Mouse (Mus musculus): ENCODE results near the gene Sim2.
A peak's percentile ranks its signal among the peaks of the same experiment; 100 is the strongest.

Gene Sim2

DNA sequence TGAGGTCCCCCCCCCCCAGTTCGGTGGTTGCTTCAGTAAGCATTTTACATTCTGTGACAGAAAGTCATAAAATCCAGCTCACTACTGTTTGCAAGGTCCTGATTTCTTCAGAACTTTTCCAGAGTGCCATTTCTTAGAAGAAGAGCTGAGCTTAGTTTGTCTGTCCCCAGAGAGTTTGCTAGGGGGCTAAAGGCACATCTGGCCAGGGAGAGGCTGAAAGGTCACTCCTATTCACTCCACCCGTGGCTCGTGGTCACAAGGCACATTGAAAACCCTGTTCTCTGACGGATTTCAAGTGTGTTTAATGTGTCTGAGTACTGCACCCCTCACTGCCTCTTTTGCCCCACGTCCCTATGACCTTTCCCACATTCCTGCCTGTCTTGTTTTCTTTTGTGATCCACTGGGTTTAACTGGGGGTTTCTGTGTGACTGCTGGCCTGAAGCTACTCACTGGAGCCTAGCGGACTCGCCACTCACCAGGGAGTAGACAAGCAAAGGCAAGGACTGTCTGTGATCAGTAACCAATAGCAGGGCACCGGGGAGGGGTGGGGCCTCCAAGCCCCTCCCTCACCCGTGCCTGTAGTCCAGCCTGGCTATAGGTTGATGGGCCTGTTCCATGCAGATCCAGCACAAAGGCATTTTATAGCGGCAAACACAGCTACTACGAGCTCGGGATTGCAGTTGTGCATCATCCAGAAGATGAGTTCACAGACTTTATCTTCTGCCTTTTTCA lies 13.2 kb downstream of the Sim2 start:
- DNase-seq, result peak; percentile 31 to 47

DNA sequence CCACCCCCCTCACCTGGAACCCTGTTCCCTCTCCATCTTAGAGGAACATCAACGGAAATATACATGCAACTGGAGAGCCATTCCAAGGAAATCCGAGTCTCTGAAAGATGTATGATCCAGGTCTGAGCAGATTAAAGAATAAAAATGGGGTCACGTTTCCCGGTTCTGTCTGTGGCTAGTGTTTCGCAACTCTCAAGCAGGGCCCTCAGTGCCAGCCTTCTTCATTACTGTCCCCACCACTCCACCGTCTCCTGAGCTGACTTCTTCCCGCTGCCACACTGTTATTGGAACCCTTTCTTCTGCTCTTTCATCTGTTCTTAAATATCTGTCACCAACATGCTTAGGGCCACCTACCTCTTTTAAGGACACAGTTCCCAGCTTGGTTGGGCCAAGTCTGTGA lies 28.4 kb downstream of the Sim2 start:
- no peak for DNase-seq

GRCm38 (mm10) chr16:94114693-94115092 lies 30.0 kb downstream of the Sim2 start:
- no peak for DNase-seq

DNA sequence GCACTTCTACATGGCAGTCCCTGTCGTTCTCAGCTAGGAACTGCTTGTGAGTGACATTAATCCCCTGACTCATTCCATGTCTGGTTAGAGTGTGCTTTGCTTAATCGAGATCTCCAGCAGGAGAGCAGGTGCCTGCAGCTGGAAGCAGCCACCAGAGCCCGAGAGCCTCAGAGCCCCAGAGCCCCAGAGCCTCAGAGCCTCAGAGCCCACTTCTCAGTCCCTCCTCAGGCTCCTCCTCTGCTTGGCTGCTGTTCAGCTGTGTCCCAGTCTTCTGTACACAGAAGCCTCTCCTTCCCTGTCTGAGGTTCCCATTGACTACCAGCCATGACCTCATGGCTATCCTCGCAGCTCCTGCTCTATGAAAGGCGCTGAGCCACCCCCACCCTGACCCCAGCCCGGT lies 32.6 kb downstream of the Sim2 start:
- DNase-seq, result no peak

- DNase-seq, result no peak
Observed at GRCm38 (mm10) chr16:94118394-94118793, 33.7 kb downstream of the Sim2 start.

- DNase-seq, result no peak
Observed at GRCm38 (mm10) chr16:94122347-94122746, 37.6 kb downstream of the Sim2 start.

GRCm38 (mm10) chr16:94123247-94123646 lies 38.5 kb downstream of the Sim2 start:
- DNase-seq, result peak; percentile 42 to 71

- no peak for DNase-seq
Observed at GRCm38 (mm10) chr16:94125172-94125981, 40.6 kb downstream of the Sim2 start.

GRCm38 (mm10) chr16:94126200-94126599 lies 41.5 kb downstream of the Sim2 start:
- DNase-seq, result no peak

GRCm38 (mm10) chr16:94128236-94128835 lies 43.6 kb downstream of the Sim2 start:
- no peak for DNase-seq

DNA sequence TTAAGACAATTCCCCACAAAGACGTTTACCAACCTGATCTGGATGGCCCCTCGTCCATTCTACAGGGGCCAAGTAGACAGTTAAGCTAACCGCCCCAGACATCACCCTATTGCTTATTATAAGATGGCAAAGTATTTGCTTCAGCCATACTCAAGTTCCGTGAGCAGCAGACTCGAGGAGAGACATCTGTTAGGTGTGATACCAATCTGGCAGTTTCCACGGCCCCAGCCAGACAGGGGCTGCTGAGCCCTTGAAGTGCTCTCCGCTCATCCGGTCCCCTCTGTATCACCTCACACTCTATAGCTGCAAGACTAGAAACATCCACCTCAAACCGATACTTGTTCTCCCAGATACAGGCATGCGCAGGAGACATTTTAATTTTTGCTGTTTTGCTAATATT lies 49.5 kb downstream of the Sim2 start:
- no peak for DNase-seq

DNA sequence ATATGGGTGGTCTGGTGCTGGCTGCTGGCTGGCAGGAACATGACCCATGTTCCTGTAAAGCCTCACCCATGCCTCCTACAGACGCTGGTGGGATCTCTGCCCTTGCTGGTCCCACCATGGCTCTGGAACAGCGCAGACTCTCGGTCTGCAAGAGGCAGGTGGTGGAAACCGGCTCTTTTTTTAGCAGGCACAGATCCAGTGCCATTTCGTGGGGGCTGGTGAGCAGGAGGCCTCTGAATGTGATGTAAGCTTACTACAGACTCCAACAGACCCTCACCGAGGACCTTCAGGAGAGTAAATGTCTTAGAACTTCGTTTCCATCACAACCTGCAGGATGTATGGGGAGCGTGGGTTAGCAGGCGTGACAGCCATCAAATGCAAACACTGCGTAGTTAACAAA lies 56.0 kb downstream of the Sim2 start:
- DNase-seq, result no peak

DNA sequence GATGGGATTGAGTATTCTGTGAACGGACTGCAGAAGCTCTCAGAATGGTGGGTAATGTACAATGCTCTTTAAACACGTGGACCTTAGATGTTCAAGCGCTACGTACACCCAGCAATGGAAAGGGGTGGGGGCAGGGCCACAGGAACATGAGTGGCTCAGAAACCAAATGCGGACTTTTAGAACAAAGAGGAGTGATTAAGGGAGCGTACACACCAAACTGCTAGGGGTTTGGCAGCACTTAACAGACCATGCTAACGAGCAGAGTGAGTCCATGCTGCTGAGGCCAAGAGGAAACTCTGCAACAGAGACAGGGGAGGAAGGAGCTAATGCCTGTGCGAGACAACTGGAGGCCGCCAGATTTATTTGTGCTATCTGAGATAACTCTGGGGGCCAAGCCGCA lies 58.6 kb downstream of the Sim2 start:
- DNase-seq, result no peak

GRCm38 (mm10) chr16:94148139-94148538 lies 63.4 kb downstream of the Sim2 start:
- DNase-seq, result peak; percentile 25 to 40

DNA sequence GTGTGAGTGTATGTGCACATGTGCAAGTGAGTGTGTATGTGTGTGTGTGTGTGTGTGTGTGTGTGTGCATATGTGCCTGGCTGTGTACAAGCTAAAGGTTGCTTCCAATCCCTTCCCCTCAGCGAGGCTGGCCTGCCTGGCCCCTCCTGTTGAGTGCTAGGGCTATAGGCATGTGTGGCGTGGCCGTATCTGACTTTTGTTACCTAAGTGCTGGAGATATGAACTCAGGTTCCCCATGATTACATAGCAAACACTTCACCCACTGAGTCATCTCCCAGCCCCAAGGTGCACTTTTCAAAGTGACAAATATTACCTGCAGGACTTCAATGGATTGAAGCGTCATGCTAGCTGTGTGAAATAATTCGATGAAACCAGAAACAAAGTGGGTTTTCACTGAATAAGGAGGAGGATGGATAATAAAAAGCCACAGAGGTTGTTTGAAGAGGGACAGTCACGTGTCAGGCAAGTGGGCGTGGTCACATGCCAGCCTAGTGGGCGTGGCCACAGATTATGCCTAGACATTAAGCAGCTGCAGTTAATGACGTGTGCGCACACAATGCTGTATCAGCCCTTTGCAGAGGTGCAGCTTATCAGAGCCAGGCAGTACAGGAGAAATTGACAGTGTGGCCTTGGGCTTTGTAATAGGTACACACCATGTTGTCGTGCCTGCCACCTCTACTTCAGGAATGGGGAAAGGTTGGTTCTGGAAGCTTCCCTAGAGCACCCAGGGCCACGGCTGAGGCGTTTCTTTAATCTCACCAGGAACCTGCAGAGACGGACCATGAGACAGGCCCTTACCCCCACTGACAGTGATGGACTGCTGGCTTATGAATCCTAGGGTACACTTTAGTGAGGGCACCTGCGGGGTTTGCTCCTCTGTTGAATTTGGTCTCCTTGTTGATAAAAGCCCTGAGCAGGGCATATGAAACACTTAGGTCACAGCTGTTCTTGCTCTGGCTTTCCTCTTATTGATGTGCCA lies 65.7 kb downstream of the Sim2 start:
- no peak for DNase-seq

- no peak for DNase-seq
Observed at GRCm38 (mm10) chr16:94155041-94155653, 70.4 kb downstream of the Sim2 start.

- no peak for DNase-seq
Observed at GRCm38 (mm10) chr16:94157819-94158218, 73.1 kb downstream of the Sim2 start.

GRCm38 (mm10) chr16:94162000-94162399 lies 77.3 kb downstream of the Sim2 start:
- DNase-seq, result no peak

DNA sequence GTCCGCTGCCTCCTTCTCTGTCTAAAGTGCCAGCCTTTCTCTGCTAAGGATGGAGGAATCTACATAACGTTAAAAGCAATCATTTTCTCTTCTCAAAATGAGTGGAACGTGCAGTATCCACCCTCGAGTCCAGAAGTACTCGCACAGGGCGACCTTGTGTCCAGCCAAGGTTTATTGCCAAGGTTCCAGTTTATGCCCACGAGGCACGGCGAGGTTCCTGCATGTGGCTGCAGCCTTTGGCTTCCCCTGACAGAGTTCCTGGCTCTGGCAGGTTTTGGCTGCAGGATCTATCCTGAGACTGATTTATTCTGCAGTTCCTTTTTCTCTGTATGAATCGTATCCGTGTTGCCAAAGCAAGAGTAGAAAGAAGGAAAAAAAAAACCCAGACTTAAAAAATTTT lies 78.3 kb downstream of the Sim2 start:
- DNase-seq, result peak; percentile 60 to 65

- peak in 1 of 2 experiments; percentile 9 for DNase-seq
Observed at GRCm38 (mm10) chr16:94164236-94164635, 79.5 kb downstream of the Sim2 start.

DNA sequence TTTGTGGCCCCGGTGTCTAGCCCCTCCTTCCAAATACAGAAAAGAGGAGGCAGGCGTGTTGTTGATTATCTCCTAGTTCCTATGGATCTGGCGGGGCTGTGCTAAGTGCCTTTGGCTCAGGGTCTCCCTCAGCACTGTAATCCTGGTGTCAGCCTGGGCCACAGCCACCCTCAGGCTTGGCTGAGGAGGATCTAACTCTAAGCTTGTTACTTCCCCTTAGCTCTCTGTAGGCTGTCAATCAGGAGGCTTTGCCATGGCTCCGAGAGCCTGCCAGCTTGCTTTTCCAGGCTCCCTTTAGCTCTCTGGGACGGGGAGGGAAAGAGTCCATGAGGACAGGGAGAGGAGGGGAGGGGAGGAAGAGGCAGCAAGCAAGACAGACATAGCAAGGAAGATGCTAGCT lies 80.2 kb downstream of the Sim2 start:
- DNase-seq, result no peak

Measured in kidney, postnatal 36 days (tissue).